Mouse (Mus musculus): ENCODE data around the gene Pkib.

The Pkib gene

GRCm38 (mm10) chr10:57740733-57741132, 109.0 kb downstream of the Pkib start:
- DNase-seq (ENCODE audit: low spot score), result no peak

- DNase-seq (ENCODE audit: low spot score), result no peak
Measured at GRCm38 (mm10) chr10:57741351-57741750, 109.6 kb downstream of the Pkib start.

- no peak for DNase-seq (ENCODE audit: low spot score)
Measured at GRCm38 (mm10) chr10:57743045-57743444, 111.3 kb downstream of the Pkib start.

GRCm38 (mm10) chr10:57743606-57744016, 111.8 kb downstream of the Pkib start:
- peak; percentile 86 for DNase-seq (ENCODE audit: low spot score)

- DNase-seq (ENCODE audit: low spot score), result peak; percentile 2
Measured at GRCm38 (mm10) chr10:57744128-57744765, 112.5 kb downstream of the Pkib start.

- DNase-seq (ENCODE audit: low spot score), result no peak
Measured at GRCm38 (mm10) chr10:57745452-57745851, 113.7 kb downstream of the Pkib start.

- DNase-seq (ENCODE audit: low spot score), result no peak
Measured at GRCm38 (mm10) chr10:57747127-57747526, 115.3 kb downstream of the Pkib start.

GRCm38 (mm10) chr10:57753343-57753742, 121.6 kb downstream of the Pkib start:
- no peak for DNase-seq (ENCODE audit: low spot score)

- no peak for DNase-seq (ENCODE audit: low spot score)
Measured at GRCm38 (mm10) chr10:57755201-57755736, 123.5 kb downstream of the Pkib start.

- no peak for DNase-seq (ENCODE audit: low spot score)
Measured at GRCm38 (mm10) chr10:57758999-57759398, 127.2 kb downstream of the Pkib start.

GRCm38 (mm10) chr10:57760694-57761093, 128.9 kb downstream of the Pkib start:
- no peak for DNase-seq (ENCODE audit: low spot score)

- DNase-seq (ENCODE audit: low spot score), result no peak
Measured at GRCm38 (mm10) chr10:57763044-57763443, 131.3 kb downstream of the Pkib start.

GRCm38 (mm10) chr10:57783289-57784130, 151.7 kb downstream of the Pkib start:
- DNase-seq (ENCODE audit: low spot score), result peak; percentile 42

- DNase-seq (ENCODE audit: low spot score), result peak; percentile 88
Measured at GRCm38 (mm10) chr10:57784131-57784875, 152.5 kb downstream of the Pkib start.

GRCm38 (mm10) chr10:57784876-57785150, 153.0 kb downstream of the Pkib start, which contains the start of gene Fabp7:
Fabp7 (plus strand) TSS chr10:57784881.
- DNase-seq (ENCODE audit: low spot score), result no peak

- DNase-seq (ENCODE audit: low spot score), result peak; percentile 7
Measured at GRCm38 (mm10) chr10:57785552-57785951, 153.8 kb downstream of the Pkib start.

Measured in embryo, embryonic 10.5 days (tissue).